ENCODE assay signal across 9 mouse cellular contexts in the genomic region with DNA sequence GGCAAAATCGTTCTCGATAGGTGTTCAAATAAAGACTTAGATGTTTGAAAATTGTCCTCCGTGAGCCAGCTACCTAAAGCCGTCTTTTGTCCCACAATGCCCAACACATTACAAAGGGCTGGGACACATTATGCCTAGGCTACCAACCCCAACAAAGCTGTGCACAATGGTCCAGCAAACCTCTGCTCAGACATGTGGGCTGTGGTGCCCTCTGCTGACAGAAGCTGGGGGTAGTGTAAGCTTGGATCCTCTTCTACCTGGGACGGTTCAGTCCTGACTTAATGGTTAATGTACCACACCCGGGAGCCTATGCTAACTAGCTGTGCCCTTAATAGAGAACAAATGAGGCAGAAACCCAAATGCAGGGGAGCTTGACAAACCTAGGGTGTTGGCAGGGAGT. TPM values are rescaled to one million over a fixed set of nuclear protein-coding genes. Genes with fewer than 3 reads are reported as not detected.
DNase-seq lines count a peak whose midpoint lies in the region; ATAC-seq and TF ChIP-seq lines count a peak whose summit lies in the region.
"Had no signal": no experiment of that assay in that cellular context is flagged by ENCODE, and none has a peak within 500 bp of the region (broad histone marks: within the 10 kb centered on the region; RNA-seq: fewer than 3 reads in every experiment).

No protein-coding gene starts in this region.

- H3K4me3 ChIP-seq in midbrain, postnatal 0 days (ENCODE audit: low read depth, low read length): no peak overlapping the region

- H3K36me3 ChIP-seq in midbrain, postnatal 0 days (ENCODE audit: insufficient read depth, low read length): no peaks in the 10 kb centered on the region

- no peaks in the 10 kb centered on the region for H3K9me3 ChIP-seq in midbrain, postnatal 0 days (ENCODE audit: low read length)

- ATAC-seq in erythroblast, adult 5-6 weeks (replicated peaks; ENCODE audit: low FRiP score, poor library complexity, severe bottlenecking): peak; percentile 36
- no peak for ATAC-seq in midbrain, postnatal 0 days (ENCODE audit: low FRiP score)

- 32% methylated on average over 6 of the region's 6 CpGs for WGBS in midbrain, postnatal 0 days

- peak; percentile 78 for TF ChIP-seq CTCF in midbrain, postnatal 0 days (IDR thresholded peaks at IDR 0.05)

- no peak overlapping the region for H3K27ac ChIP-seq in midbrain, postnatal 0 days (ENCODE audit: low read depth, low read length)

- no peak overlapping the region for H3K9ac ChIP-seq in midbrain, postnatal 0 days (replicated peaks; ENCODE audit: low read length, poor library complexity, severe bottlenecking)

- DNase-seq in cerebellum, adult 8-10 months: peak; percentile 23
- DNase-seq in cerebellum, adult 11 months: no peak
- peak; percentile 44 for DNase-seq in right cerebral cortex, postnatal 14 days
- no peak for DNase-seq in right cerebral cortex, adult 18-20 months
- peak; percentile 80 for DNase-seq in kidney, postnatal 10 days
- peak; percentile 56 for DNase-seq in midbrain, postnatal 0 days (ENCODE audit: low spot score)
- no peak for DNase-seq in c-Kit-positive CD71-positive TER-119-positive erythroid progenitor cells, embryonic 14.5 days (ENCODE audit: low spot score)

- H3K4me1 ChIP-seq in midbrain, postnatal 0 days (ENCODE audit: insufficient read depth, low read length): no peaks in the 10 kb centered on the region

- no peaks in the 10 kb centered on the region for H3K27me3 ChIP-seq in midbrain, postnatal 0 days (ENCODE audit: insufficient read depth, low read length)

- no peak overlapping the region for H3K4me2 ChIP-seq in midbrain, postnatal 0 days (ENCODE audit: low read depth, low read length, poor library complexity, severe bottlenecking)

RNA-seq across cellular contexts. Expression of a gene that starts 12.3 kb away (rescaled TPM):
- total RNA-seq in erythroblast, adult 5-6 weeks (2015; ENCODE audit: low replicate concordance): not detected in 2 replicates
- not detected in 2 replicates for total RNA-seq in erythroblast, adult 5-6 weeks (2017; ENCODE audit: low replicate concordance)
- total RNA-seq in midbrain, postnatal 0 days (2014; rRNA removed): 233 and 267 TPM in 2 replicates
- 16.7 and 18.1 TPM in 2 replicates for polyA plus RNA-seq in midbrain, postnatal 0 days (2015; fragmentation: Nextera tagmentation; extraction: Ambion mirVana)
- polyA plus RNA-seq: heart, embryonic 14.5 days had no signal

RNA-seq across cellular contexts. Expression of a gene that starts 12.3 kb away (rescaled TPM):
- 0.63 TPM in 1 of 2 replicates, not detected in the other for total RNA-seq in erythroblast, adult 5-6 weeks (2015; ENCODE audit: low replicate concordance)
- total RNA-seq in erythroblast, adult 5-6 weeks (2017; ENCODE audit: low replicate concordance): not detected in 2 replicates
- 55.6 and 68.8 TPM in 2 replicates for total RNA-seq in midbrain, postnatal 0 days (2014; rRNA removed)
- 32.5 and 36.5 TPM in 2 replicates for polyA plus RNA-seq in midbrain, postnatal 0 days (2015; fragmentation: Nextera tagmentation; extraction: Ambion mirVana)

RNA-seq across cellular contexts. Expression of a gene that starts 33.2 kb away (rescaled TPM):
- total RNA-seq in erythroblast, adult 5-6 weeks (2015; ENCODE audit: low replicate concordance): 43.0 and 50.8 TPM in 2 replicates
- 51.6 and 69.0 TPM in 2 replicates for total RNA-seq in erythroblast, adult 5-6 weeks (2017; ENCODE audit: low replicate concordance)
- 5.6 and 9.0 TPM in 2 replicates for total RNA-seq in midbrain, postnatal 0 days (2014; rRNA removed)
- polyA plus RNA-seq in midbrain, postnatal 0 days (2015; fragmentation: Nextera tagmentation; extraction: Ambion mirVana): 2.9 and 3.2 TPM in 2 replicates

RNA-seq across cellular contexts. Expression of a gene that starts 36.6 kb away (rescaled TPM):
- 1.2 and 8.6 TPM in 2 replicates for total RNA-seq in erythroblast, adult 5-6 weeks (2015; ENCODE audit: low replicate concordance)
- 2.1 and 2.3 TPM in 2 replicates for total RNA-seq in erythroblast, adult 5-6 weeks (2017; ENCODE audit: low replicate concordance)
- 159 and 170 TPM in 2 replicates for total RNA-seq in midbrain, postnatal 0 days (2014; rRNA removed)
- polyA plus RNA-seq in midbrain, postnatal 0 days (2015; fragmentation: Nextera tagmentation; extraction: Ambion mirVana): 161 and 172 TPM in 2 replicates

Comparison
In these comparisons a context has a peak if more than half of its experiments do, and no peak if none do; other contexts are left out.
1. DNase-seq: peak in cerebellum, adult 8-10 months (single experiment), right cerebral cortex, postnatal 14 days (single experiment), kidney, postnatal 10 days (single experiment) and midbrain, postnatal 0 days (single experiment); none in cerebellum, adult 11 months (single experiment), right cerebral cortex, adult 18-20 months (single experiment) and c-Kit-positive CD71-positive TER-119-positive erythroid progenitor cells, embryonic 14.5 days (single experiment).
2. RNA of a gene that starts 12.3 kb away (total RNA-seq): 233 to 267 TPM in midbrain, postnatal 0 days; not detected in erythroblast, adult 5-6 weeks; every median in the first group is over 100 times any median in the second.
3. RNA of a gene that starts 12.3 kb away (total RNA-seq): 55.6 to 68.8 TPM in midbrain, postnatal 0 days; 0.63 TPM in erythroblast, adult 5-6 weeks; every median in the first group is over 10 times any median in the second.